Mouse (Mus musculus) heart, embryonic 12.5 days (tissue): Measurements from ENCODE around the gene Armcx4. TPM values are rescaled to one million over a fixed set of nuclear protein-coding genes. Genes with fewer than 3 reads are reported as not detected.

ENCODE experiments used
- polyA plus RNA-seq: library from polyadenylated mRNA; unstranded; fragments of >200 nt; fragmentation: Nextera tagmentation; extraction: Ambion mirVana; gene quantifications from 2 replicates; pipeline ENCODE4 v1.2.1, GENCODE M21; 2016

Gene Armcx4
- polyA plus RNA-seq, 1 experiment from 2014 or later: 5.0 TPM

Other genes starting within 250 kb of the Armcx4 start
- not detected in 2 replicates for gene Taf7l, start 210.0 kb upstream of the Armcx4 start, polyA plus RNA-seq
- 75.0 and 76.1 TPM in 2 replicates for gene Timm8a1, start 144.7 kb upstream of the Armcx4 start, polyA plus RNA-seq
- gene Btk, start 102.9 kb upstream of the Armcx4 start, polyA plus RNA-seq: 1.2 and 1.3 TPM in 2 replicates
- 287 and 289 TPM in 2 replicates for gene Rpl36a, start 100.9 kb upstream of the Armcx4 start, polyA plus RNA-seq
- 3.8 and 4.9 TPM in 2 replicates for gene Gla, start 85.4 kb upstream of the Armcx4 start, polyA plus RNA-seq
- 124 and 128 TPM in 2 replicates for gene Hnrnph2, start 85.3 kb upstream of the Armcx4 start, polyA plus RNA-seq
- gene Armcx1, start 31.4 kb downstream of the Armcx4 start, polyA plus RNA-seq: 47.2 and 50.3 TPM in 2 replicates
- 18.9 and 23.2 TPM in 2 replicates for gene Armcx6, start 64.9 kb downstream of the Armcx4 start, polyA plus RNA-seq
- 98.1 and 98.3 TPM in 2 replicates for gene Armcx3, start 70.1 kb downstream of the Armcx4 start, polyA plus RNA-seq
- gene Armcx2, start 122.7 kb downstream of the Armcx4 start, polyA plus RNA-seq: 67.0 and 69.1 TPM in 2 replicates